15 mouse cellular contexts compared by ENCODE assay signal in the genomic region with DNA sequence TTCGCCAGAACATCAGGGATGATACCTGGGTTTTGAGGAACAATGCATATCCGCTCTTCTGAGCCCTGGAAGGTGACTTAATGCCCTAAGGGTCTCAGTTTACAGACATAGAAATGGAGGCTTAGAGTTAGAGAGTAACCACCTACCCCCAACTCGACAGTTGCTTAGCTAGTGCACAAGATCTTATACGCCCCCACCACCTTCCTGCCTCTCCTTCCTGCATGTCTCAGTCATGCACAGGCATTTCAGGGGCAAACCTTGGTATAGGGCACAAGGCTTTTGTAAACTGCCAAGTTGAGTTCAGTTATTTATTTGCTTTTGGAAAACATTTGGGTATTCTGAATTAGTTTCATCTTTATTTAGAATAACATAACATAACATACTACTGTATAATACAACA.
"Had no signal": no experiment of that assay in that cellular context is flagged by ENCODE, and none has a peak within 500 bp of the region (broad histone marks: within the 10 kb centered on the region; RNA-seq: fewer than 3 reads in every experiment).

No protein-coding gene starts in this region.

- H3K27ac ChIP-seq: limb, embryonic 15.5 days; liver, embryonic 13.5 days; lung, embryonic 15.5 days; macrophage; midbrain, embryonic 15.5 days; neural tube, embryonic 12.5 days; stomach, embryonic 15.5 days had no signal

- H3K4me2 ChIP-seq: limb, embryonic 15.5 days; liver, embryonic 13.5 days; lung, embryonic 15.5 days; midbrain, embryonic 11.5 days; midbrain, embryonic 15.5 days; neural tube, embryonic 12.5 days; stomach, embryonic 15.5 days had no signal

- H3K4me1 ChIP-seq: liver, embryonic 13.5 days; midbrain, embryonic 15.5 days; neural tube, embryonic 12.5 days had no signal

- DNase-seq: kidney, adult 8-10 months; layer of hippocampus, adult 9-11 months; layer of hippocampus, postnatal 36 days; liver, embryonic 13.5 days; liver, postnatal 0 days; retina, postnatal 1 day; right cerebral cortex, postnatal 4 days had no signal

- H3K27me3 ChIP-seq: limb, embryonic 15.5 days; liver, embryonic 13.5 days; lung, embryonic 15.5 days; midbrain, embryonic 15.5 days; neural tube, embryonic 12.5 days; stomach, embryonic 15.5 days had no signal

- H3K9ac ChIP-seq: limb, embryonic 15.5 days; liver, embryonic 13.5 days; liver, postnatal 0 days; lung, embryonic 15.5 days; midbrain, embryonic 15.5 days; neural tube, embryonic 12.5 days; stomach, embryonic 15.5 days had no signal

- ATAC-seq: liver, postnatal 0 days; midbrain, embryonic 15.5 days had no signal

- H3K36me3 ChIP-seq: limb, embryonic 15.5 days; liver, embryonic 13.5 days; lung, embryonic 15.5 days; midbrain, embryonic 15.5 days; neural tube, embryonic 12.5 days; stomach, embryonic 15.5 days had no signal

- H3K9me3 ChIP-seq: limb, embryonic 15.5 days; liver, embryonic 13.5 days; lung, embryonic 15.5 days; megakaryocyte, embryonic 14.5 days; midbrain, embryonic 15.5 days; neural tube, embryonic 12.5 days; stomach, embryonic 15.5 days had no signal

- H3K4me3 ChIP-seq: limb, embryonic 15.5 days; liver, embryonic 13.5 days; lung, embryonic 15.5 days; megakaryocyte, embryonic 14.5 days; midbrain, embryonic 15.5 days; neural tube, embryonic 12.5 days; stomach, embryonic 15.5 days had no signal
